Mouse (Mus musculus): ENCODE measurements around the gene Atg9b.

DNA sequence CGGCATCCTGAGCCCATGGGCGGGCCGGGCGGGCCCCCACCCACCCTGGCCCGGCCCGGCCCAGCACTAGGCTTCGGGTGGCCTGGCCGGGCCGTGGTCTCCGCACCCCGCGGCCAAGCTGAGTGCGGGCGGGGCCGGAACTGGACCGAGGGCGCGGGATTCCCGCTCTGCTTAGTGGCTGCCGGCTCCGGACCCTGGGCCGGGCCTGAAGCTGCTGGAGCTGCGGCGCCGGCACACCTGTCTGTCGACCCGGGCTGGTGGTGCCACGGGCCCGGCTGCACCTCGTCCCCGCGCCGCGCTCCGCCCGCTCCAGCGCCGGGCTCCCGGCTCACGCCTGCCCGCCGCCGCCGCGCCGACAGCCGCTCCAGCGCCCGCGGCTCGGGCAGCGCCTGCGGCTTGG, 40.7 kb downstream of the Atg9b start, which contains the start of gene Kcnh2:
- TF ChIP-seq CTCF (IDR thresholded peaks at IDR 0.05; ENCODE audit: low read depth, low read length) (no peak), POLR2A (IDR thresholded peaks at IDR 0.05; ENCODE audit: borderline replicate concordance, low read depth, low read length) (no peak)
